Mouse (Mus musculus): ENCODE results near the gene Gigyf1.

The Gigyf1 gene

GRCm38 (mm10) chr5:137532808-137533116 lies 14.4 kb downstream of the Gigyf1 start:
- no peak for DNase-seq (ENCODE audit: extremely low read depth, insufficient read length, low spot score)

GRCm38 (mm10) chr5:137533117-137533827 lies 14.9 kb downstream of the Gigyf1 start, which contains the start of the genes Epo and Gnb2:
TSS of gene Epo (minus strand) at chr5:137533242.
TSS of gene Gnb2 (minus strand) at chr5:137533510.
- peak; percentile 98 for DNase-seq (ENCODE audit: extremely low read depth, insufficient read length, low spot score)

GRCm38 (mm10) chr5:137534762-137535161 lies 16.4 kb downstream of the Gigyf1 start:
- DNase-seq (ENCODE audit: extremely low read depth, insufficient read length, low spot score) = no peak

- no peak for DNase-seq (ENCODE audit: extremely low read depth, insufficient read length, low spot score)
Measured at GRCm38 (mm10) chr5:137535318-137535717, 17.0 kb downstream of the Gigyf1 start.

GRCm38 (mm10) chr5:137537461-137537860 lies 19.1 kb downstream of the Gigyf1 start:
- DNase-seq (ENCODE audit: extremely low read depth, insufficient read length, low spot score) = no peak

- DNase-seq (ENCODE audit: extremely low read depth, insufficient read length, low spot score) = peak; percentile 35
Measured at GRCm38 (mm10) chr5:137539291-137539801, 21.0 kb downstream of the Gigyf1 start.

- no peak for DNase-seq (ENCODE audit: extremely low read depth, insufficient read length, low spot score)
Measured at GRCm38 (mm10) chr5:137540991-137541390, 22.6 kb downstream of the Gigyf1 start.

GRCm38 (mm10) chr5:137541768-137542540 lies 23.6 kb downstream of the Gigyf1 start:
- peak; percentile 37 for DNase-seq (ENCODE audit: extremely low read depth, insufficient read length, low spot score)

- DNase-seq (ENCODE audit: extremely low read depth, insufficient read length, low spot score) = no peak
Measured at GRCm38 (mm10) chr5:137544926-137545325, 26.6 kb downstream of the Gigyf1 start.

- DNase-seq (ENCODE audit: extremely low read depth, insufficient read length, low spot score) = no peak
Measured at GRCm38 (mm10) chr5:137545596-137545995, 27.2 kb downstream of the Gigyf1 start.

- DNase-seq (ENCODE audit: extremely low read depth, insufficient read length, low spot score) = no peak
Measured at GRCm38 (mm10) chr5:137549840-137550239, 31.5 kb downstream of the Gigyf1 start.

GRCm38 (mm10) chr5:137551119-137551518 lies 32.8 kb downstream of the Gigyf1 start:
- no peak for DNase-seq (ENCODE audit: extremely low read depth, insufficient read length, low spot score)

GRCm38 (mm10) chr5:137553000-137553399 lies 34.7 kb downstream of the Gigyf1 start:
- no peak for DNase-seq (ENCODE audit: extremely low read depth, insufficient read length, low spot score)

- no peak for DNase-seq (ENCODE audit: extremely low read depth, insufficient read length, low spot score)
Measured at GRCm38 (mm10) chr5:137553411-137553837, 35.1 kb downstream of the Gigyf1 start, which contains the start of gene Actl6b. TSS of gene Actl6b (plus strand) at chr5:137553517.

GRCm38 (mm10) chr5:137553898-137554297 lies 35.5 kb downstream of the Gigyf1 start:
- DNase-seq (ENCODE audit: extremely low read depth, insufficient read length, low spot score) = no peak

GRCm38 (mm10) chr5:137561556-137561955 lies 43.2 kb downstream of the Gigyf1 start:
- no peak for DNase-seq (ENCODE audit: extremely low read depth, insufficient read length, low spot score)

- DNase-seq (ENCODE audit: extremely low read depth, insufficient read length, low spot score) = no peak
Measured at GRCm38 (mm10) chr5:137562965-137563364, 44.6 kb downstream of the Gigyf1 start.

GRCm38 (mm10) chr5:137565744-137566143 lies 47.4 kb downstream of the Gigyf1 start:
- no peak for DNase-seq (ENCODE audit: extremely low read depth, insufficient read length, low spot score)

GRCm38 (mm10) chr5:137566416-137566815 lies 48.1 kb downstream of the Gigyf1 start:
- DNase-seq (ENCODE audit: extremely low read depth, insufficient read length, low spot score) = no peak

- DNase-seq (ENCODE audit: extremely low read depth, insufficient read length, low spot score) = no peak
Measured at GRCm38 (mm10) chr5:137568223-137568798, 50.0 kb downstream of the Gigyf1 start.

GRCm38 (mm10) chr5:137569031-137569430 lies 50.7 kb downstream of the Gigyf1 start:
- DNase-seq (ENCODE audit: extremely low read depth, insufficient read length, low spot score) = no peak

Measured in 3134 (cell line).